Mouse (Mus musculus) adrenal gland, postnatal 10 days (tissue): ENCODE measurements at regions not wholly inside any gene's neighbourhood (a gene's known extent, or its start where the extent isn't known, plus 50 kb on each side); places are given as distances from the start of the nearest gene placed in this dataset.
A peak's percentile ranks its signal among the peaks of the same experiment; 100 is the strongest.

ENCODE experiments used
- DNase-seq: peaks from one replicate; pipeline ENCODE4 v3.0.0; 2021; ENCODE audit warnings: mixed read lengths

DNA sequence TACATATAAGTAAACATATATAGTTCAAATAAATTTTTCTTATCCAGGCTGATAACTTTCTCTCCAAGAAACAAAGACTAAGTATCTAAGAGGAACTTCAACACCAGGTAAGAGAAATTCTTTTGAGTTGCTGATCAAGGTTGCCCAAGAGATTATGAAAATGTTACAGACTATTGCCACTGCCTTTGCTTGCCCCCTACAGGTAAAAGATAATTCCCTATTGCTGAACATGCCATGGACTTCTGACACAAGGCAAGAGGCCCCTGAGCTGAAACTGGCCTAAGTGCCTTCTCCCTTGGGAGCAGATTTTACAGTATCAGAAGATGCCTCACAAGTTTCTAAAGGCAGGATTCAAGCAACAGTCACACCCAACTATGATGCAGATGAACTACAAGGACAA is 2914.2 kb upstream of the Gm6569 start:
- DNase-seq = no peak

DNA sequence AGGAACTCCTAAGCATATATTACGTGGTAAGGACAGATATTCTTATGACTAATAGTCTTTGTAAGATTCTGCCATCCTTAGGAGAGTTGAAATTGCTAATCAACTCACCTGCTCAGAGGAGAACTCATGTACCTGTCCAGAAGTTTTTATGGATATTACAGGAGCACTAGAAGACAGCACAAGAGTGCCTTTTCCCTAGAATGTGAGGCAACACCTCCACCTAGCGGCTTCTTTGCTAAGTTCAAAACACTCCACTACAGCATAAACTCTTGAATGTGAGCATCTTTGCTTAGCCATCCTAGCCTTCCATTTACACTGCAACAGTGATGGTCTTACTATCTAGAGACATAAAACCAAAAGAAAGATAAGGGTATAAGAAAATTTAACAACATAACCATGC is 2913.5 kb upstream of the Gm6569 start:
- DNase-seq = peak; percentile 61
